Mouse (Mus musculus) midbrain, embryonic 15.5 days (tissue): ENCODE results near the gene Vmn1r66. TPM values are rescaled to one million over a fixed set of nuclear protein-coding genes. Genes with fewer than 3 reads are reported as not detected.
"Not testable (repeated sequence)": the region's sequence is repeated elsewhere in the genome, so short reads cannot be mapped to it uniquely, and the experiment has no call there.

Experiments used
- ATAC-seq: fragments of 200-750 bp; cut with Nextera tagmentation; replicated peaks from 2 replicates; pipeline ENCODE4 v1.8.0; 2017; ENCODE audit warnings: moderate TSS enrichment
- H3K27ac ChIP-seq: fragments of 300-500 bp; sonication (generic); 2 replicates; pipeline ENCODE4 v1.5.1; 2015; ENCODE audit warnings: mild to moderate bottlenecking, inconsistent platforms
- H3K27me3 ChIP-seq: fragments of 300-500 bp; sonication (generic); replicated peaks from 2 replicates; pipeline ENCODE4 v1.6.1; 2015; ENCODE audit warnings: inconsistent platforms
- H3K36me3 ChIP-seq: fragments of 300-500 bp; sonication (generic); replicated peaks from 2 replicates; pipeline ENCODE4 v1.6.1; 2015; ENCODE audit warnings: inconsistent platforms
- H3K4me1 ChIP-seq: fragments of 300-500 bp; sonication (generic); 2 replicates; pipeline ENCODE4 v1.6.1; 2015; ENCODE audit warnings: inconsistent platforms
- H3K4me2 ChIP-seq: fragments of 300-500 bp; sonication (generic); 2 replicates; pipeline ENCODE4 v1.6.1; 2015; ENCODE audit warnings: inconsistent platforms, mild to moderate bottlenecking, moderate library complexity
- H3K4me3 ChIP-seq: fragments of 300-500 bp; sonication (generic); 2 replicates; pipeline ENCODE4 v1.5.1; 2015; ENCODE audit warnings: mild to moderate bottlenecking, inconsistent platforms
- H3K9ac ChIP-seq: fragments of 300-500 bp; sonication (generic); 2 replicates; pipeline ENCODE4 v1.6.1; 2015; ENCODE audit warnings: mild to moderate bottlenecking, inconsistent platforms
- H3K9me3 ChIP-seq: fragments of 300-500 bp; sonication (generic); 2 replicates; pipeline ENCODE4 v1.6.1; 2016; ENCODE audit warnings: inconsistent platforms
- WGBS: fragments of 180-500 bp; shearing (Covaris S2); methylation state at CpG from one replicate; pipeline ENCODE4 v1.1.7; 2015; ENCODE audit warnings: mixed read lengths; 5-methylcytosine and 5-hydroxymethylcytosine counted together
- polyA plus RNA-seq: library from polyadenylated mRNA; unstranded; fragments of >200 nt; fragmentation: Nextera tagmentation; extraction: Ambion mirVana; gene quantifications from 2 replicates; pipeline ENCODE4 v1.2.1, GENCODE M21; 2015

Vmn1r66 gene
- polyA plus RNA-seq, result not detected in 2 replicates

DNA sequence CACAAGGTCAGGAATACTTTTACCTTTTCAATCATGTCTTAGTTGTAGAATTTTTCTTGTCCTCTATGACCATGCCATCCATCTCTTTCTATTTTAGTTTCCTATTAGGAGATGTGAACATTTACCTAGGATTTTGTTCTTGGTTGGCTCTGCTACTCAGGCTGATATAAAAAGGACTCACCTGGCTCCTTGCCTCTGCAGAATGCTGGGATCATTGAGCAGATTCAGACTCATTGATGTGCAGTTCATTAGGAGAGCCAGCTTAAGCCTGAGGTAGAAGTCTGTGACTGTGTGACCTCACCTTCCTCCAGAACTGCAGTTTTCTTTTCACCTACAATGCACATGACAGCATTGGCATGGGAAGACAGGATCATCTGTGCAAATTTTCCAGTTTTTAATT lies at the start of gene Vmn1r66:
Vmn1r66 (minus strand) TSS at position 101 of the 400 bp plus-strand sequence.
- H3K4me1 ChIP-seq, result no peaks in the 10 kb centered on the region
- ATAC-seq, result no peak

DNA sequence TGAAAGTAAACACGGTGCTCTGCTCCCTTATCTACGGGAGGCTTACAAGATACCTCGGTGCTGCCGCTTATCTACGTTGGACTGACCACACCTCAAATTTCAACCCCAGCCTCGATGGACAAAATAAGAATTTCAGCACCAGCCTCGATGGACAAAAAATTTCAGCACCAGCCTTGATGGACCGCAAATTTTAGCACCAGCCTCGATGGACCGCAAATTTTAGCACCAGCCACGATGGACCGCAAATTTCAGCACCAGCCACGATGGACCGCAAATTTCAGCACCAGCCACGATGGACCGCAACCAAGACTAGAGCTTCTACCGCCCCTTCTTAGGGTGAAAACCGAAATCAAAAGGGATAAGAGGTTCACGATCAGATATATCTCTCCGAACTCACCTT lies 47.7 kb upstream of the Vmn1r66 start:
- not testable (repeated sequence) for ATAC-seq
- 76% methylated on average over 19 of the region's 20 CpGs for WGBS

More for the DNA sequence above, at the start of gene Vmn1r66:
- no peaks in the 10 kb centered on the region for H3K36me3 ChIP-seq
- no peak within 1 kb of the TSS for H3K4me2 ChIP-seq
- H3K27me3 ChIP-seq, result no peaks in the 10 kb centered on the region
- H3K4me3 ChIP-seq, result no peak within 1 kb of the TSS
- H3K9ac ChIP-seq, result no peak within 1 kb of the TSS
- H3K9me3 ChIP-seq, result peaks cover 11% of the 10 kb centered on the region
- no peak within 1 kb of the TSS for H3K27ac ChIP-seq

DNA sequence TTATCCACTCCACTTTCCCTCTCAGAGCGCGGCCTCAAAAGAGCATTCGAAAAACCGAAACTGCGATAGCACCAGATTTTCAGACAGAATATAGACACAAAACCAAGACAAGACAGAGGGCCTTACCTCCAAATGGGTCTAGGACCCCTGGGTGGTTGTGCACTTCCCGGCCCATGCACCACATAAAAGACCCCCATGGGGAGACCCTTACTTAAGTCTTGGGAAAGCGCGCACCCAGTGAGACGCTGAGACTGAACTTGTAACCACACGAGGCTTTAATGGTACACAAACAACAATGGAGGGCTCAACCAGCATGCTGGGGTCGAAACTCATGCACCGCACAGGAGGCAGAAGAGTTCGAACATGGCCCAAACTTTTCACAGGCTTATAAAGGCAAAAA lies 25.7 kb downstream of the Vmn1r66 start:
- no peak overlapping the region for H3K27ac ChIP-seq

More for the DNA sequence above, 47.7 kb upstream of the Vmn1r66 start:
- H3K4me1 ChIP-seq, H3K27me3 ChIP-seq, H3K36me3 ChIP-seq, H3K4me2 ChIP-seq, H3K9ac ChIP-seq, H3K4me3 ChIP-seq, H3K27ac ChIP-seq: not testable (repeated sequence)
- H3K9me3 ChIP-seq, result peaks cover 29% of the 10 kb centered on the region; the same call in 1 of the 2 replicates

DNA sequence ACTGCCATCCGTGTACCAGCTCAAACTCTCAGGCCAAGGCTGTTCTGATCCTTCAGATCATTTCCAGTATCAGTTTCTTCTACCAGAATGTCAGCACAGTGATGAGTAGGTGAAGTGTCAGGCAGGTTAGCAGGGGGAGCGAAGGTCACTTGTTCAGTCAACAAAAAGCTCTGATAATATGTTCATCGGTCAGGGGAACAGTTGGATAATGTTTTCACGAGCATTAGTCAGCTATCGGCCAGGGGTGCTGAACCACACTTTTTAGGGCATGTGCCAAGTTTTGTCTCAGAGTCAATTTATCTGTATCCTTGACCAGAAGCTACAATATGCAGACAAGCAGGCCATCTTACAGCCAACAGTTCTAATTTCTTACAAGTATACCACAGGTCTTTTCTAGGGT lies 28.7 kb downstream of the Vmn1r66 start:
- Histone ChIP-seq H3K4me3 (no peak overlapping the region), H3K4me2 (no peak overlapping the region), H3K27ac (no peak overlapping the region), H3K4me1 (no peaks in the 10 kb centered on the region), H3K9me3 (peaks cover 25% of the 10 kb centered on the region), H3K36me3 (no peaks in the 10 kb centered on the region), H3K9ac (no peak overlapping the region), H3K27me3 (no peaks in the 10 kb centered on the region)
- ATAC-seq, result no peak
- WGBS, result 87% methylated on average over 5 of the region's 5 CpGs

More for the DNA sequence above, 25.7 kb downstream of the Vmn1r66 start:
- H3K4me1 ChIP-seq, result no peaks in the 10 kb centered on the region
- no peak for ATAC-seq
- H3K4me3 ChIP-seq, result no peak overlapping the region
- H3K36me3 ChIP-seq, result no peaks in the 10 kb centered on the region
- 91% methylated on average over 13 of the region's 13 CpGs for WGBS
- H3K9ac ChIP-seq, result no peak overlapping the region
- no peak overlapping the region for H3K4me2 ChIP-seq
- peaks cover 25% of the 10 kb centered on the region for H3K9me3 ChIP-seq
- H3K27me3 ChIP-seq, result no peaks in the 10 kb centered on the region

Other genes with a start within 250 kb of the Vmn1r66 start
- gene Vmn2r50, start 224.7 kb downstream of the Vmn1r66 start, polyA plus RNA-seq, result not detected in 2 replicates
- not detected in 2 replicates for gene Vmn2r51, start 172.3 kb downstream of the Vmn1r66 start, polyA plus RNA-seq
- not detected in 2 replicates for gene Vmn2r52, start 101.4 kb downstream of the Vmn1r66 start, polyA plus RNA-seq
- gene Vmn1r67, start 165.3 kb upstream of the Vmn1r66 start, polyA plus RNA-seq, result not detected in 2 replicates
- 47.9 and 54.1 TPM in 2 replicates for gene Zik1, start 217.4 kb upstream of the Vmn1r66 start, polyA plus RNA-seq